Mouse (Mus musculus): ENCODE results near the gene Slc9c1. TPM values are rescaled to one million over a fixed set of nuclear protein-coding genes. Genes with fewer than 3 reads are reported as not detected.

Gene Slc9c1
- polyA plus RNA-seq, 1 experiment from 2014 or later = not detected

GRCm38 (mm10) chr16:45610267-45610666, 75.2 kb downstream of the Slc9c1 start, which contains the start of gene Gcsam:
Gene Gcsam (plus strand): TSS chr16:45610380.
- Histone ChIP-seq H3K4me2 (ENCODE audit: low read length) (no peak within 1 kb of the TSS), H3K9ac (ENCODE audit: low read length) (no peak within 1 kb of the TSS), H3K4me1 (replicated peaks; ENCODE audit: control insufficient read depth, insufficient read depth, low read length) (no peaks in the 10 kb centered on the region), H3K27ac (ENCODE audit: low read depth) (peak within 1 kb of the TSS; percentile 34; the same call in 1 of the 2 replicates), H3K27me3 (replicated peaks; ENCODE audit: control insufficient read depth, insufficient read depth, low read length) (no peaks in the 10 kb centered on the region), H3K4me3 (ENCODE audit: low read depth, low read length) (no peak within 1 kb of the TSS), H3K36me3 (ENCODE audit: control insufficient read depth, insufficient read depth, low read length) (no peaks in the 10 kb centered on the region), H3K9me3 (ENCODE audit: control insufficient read depth, low read length) (no peaks in the 10 kb centered on the region)
- DNase-seq (ENCODE audit: low spot score) (no peak), ATAC-seq (replicated peaks; ENCODE audit: low FRiP score, low TSS enrichment, low read depth) (no peak)
- WGBS = 60% methylated on average over 4 of the region's 4 CpGs

GRCm38 (mm10) chr16:45613247-45613646, 78.1 kb downstream of the Slc9c1 start:
- no peak overlapping the region for H3K27ac ChIP-seq (ENCODE audit: low read depth)
- no peaks in the 10 kb centered on the region for H3K4me1 ChIP-seq (replicated peaks; ENCODE audit: control insufficient read depth, insufficient read depth, low read length)
- DNase-seq (ENCODE audit: low spot score) = no peak
- H3K9ac ChIP-seq (ENCODE audit: low read length) = no peak overlapping the region
- H3K4me2 ChIP-seq (ENCODE audit: low read length) = no peak overlapping the region
- no peak overlapping the region for H3K4me3 ChIP-seq (ENCODE audit: low read depth, low read length)
- 55% methylated on average over 2 of the region's 2 CpGs for WGBS
- no peak for ATAC-seq (replicated peaks; ENCODE audit: low FRiP score, low TSS enrichment, low read depth)
- H3K27me3 ChIP-seq (replicated peaks; ENCODE audit: control insufficient read depth, insufficient read depth, low read length) = no peaks in the 10 kb centered on the region
- H3K9me3 ChIP-seq (ENCODE audit: control insufficient read depth, low read length) = no peaks in the 10 kb centered on the region
- H3K36me3 ChIP-seq (ENCODE audit: control insufficient read depth, insufficient read depth, low read length) = no peaks in the 10 kb centered on the region

- no peak for ATAC-seq (replicated peaks; ENCODE audit: low FRiP score, low TSS enrichment, low read depth)
- WGBS = 93% methylated on average over 1 of the region's 1 CpGs
- no peak overlapping the region for H3K9ac ChIP-seq (ENCODE audit: low read length)
- H3K4me1 ChIP-seq (replicated peaks; ENCODE audit: control insufficient read depth, insufficient read depth, low read length) = no peaks in the 10 kb centered on the region
- H3K27me3 ChIP-seq (replicated peaks; ENCODE audit: control insufficient read depth, insufficient read depth, low read length) = no peaks in the 10 kb centered on the region
- H3K36me3 ChIP-seq (ENCODE audit: control insufficient read depth, insufficient read depth, low read length) = no peaks in the 10 kb centered on the region
- no peak for DNase-seq (ENCODE audit: low spot score)
- H3K27ac ChIP-seq (ENCODE audit: low read depth) = no peak overlapping the region
- no peak overlapping the region for H3K4me3 ChIP-seq (ENCODE audit: low read depth, low read length)
- no peaks in the 10 kb centered on the region for H3K9me3 ChIP-seq (ENCODE audit: control insufficient read depth, low read length)
- H3K4me2 ChIP-seq (ENCODE audit: low read length) = no peak overlapping the region
These were observed 80.8 kb downstream of the Slc9c1 start for GRCm38 (mm10) chr16:45615944-45616343.

- Histone ChIP-seq H3K9ac (ENCODE audit: low read length) (no peak overlapping the region), H3K4me3 (ENCODE audit: low read depth, low read length) (no peak overlapping the region), H3K36me3 (ENCODE audit: control insufficient read depth, insufficient read depth, low read length) (no peaks in the 10 kb centered on the region), H3K27ac (ENCODE audit: low read depth) (no peak overlapping the region), H3K27me3 (replicated peaks; ENCODE audit: control insufficient read depth, insufficient read depth, low read length) (no peaks in the 10 kb centered on the region), H3K4me2 (ENCODE audit: low read length) (no peak overlapping the region), H3K9me3 (ENCODE audit: control insufficient read depth, low read length) (no peaks in the 10 kb centered on the region), H3K4me1 (replicated peaks; ENCODE audit: control insufficient read depth, insufficient read depth, low read length) (no peaks in the 10 kb centered on the region)
- DNase-seq (ENCODE audit: low spot score) (no peak), ATAC-seq (replicated peaks; ENCODE audit: low FRiP score, low TSS enrichment, low read depth) (no peak)
- WGBS = 54% methylated on average over 8 of the region's 8 CpGs
These were observed 84.8 kb downstream of the Slc9c1 start for GRCm38 (mm10) chr16:45619751-45620375.

GRCm38 (mm10) chr16:45623230-45623629, 88.1 kb downstream of the Slc9c1 start:
- 89% methylated on average over 4 of the region's 4 CpGs for WGBS
- no peak overlapping the region for H3K4me3 ChIP-seq (ENCODE audit: low read depth, low read length)
- H3K27ac ChIP-seq (ENCODE audit: low read depth) = no peak overlapping the region
- no peaks in the 10 kb centered on the region for H3K9me3 ChIP-seq (ENCODE audit: control insufficient read depth, low read length)
- no peak overlapping the region for H3K9ac ChIP-seq (ENCODE audit: low read length)
- H3K27me3 ChIP-seq (replicated peaks; ENCODE audit: control insufficient read depth, insufficient read depth, low read length) = no peaks in the 10 kb centered on the region
- H3K36me3 ChIP-seq (ENCODE audit: control insufficient read depth, insufficient read depth, low read length) = no peaks in the 10 kb centered on the region
- DNase-seq (ENCODE audit: low spot score) (no peak), ATAC-seq (replicated peaks; ENCODE audit: low FRiP score, low TSS enrichment, low read depth) (no peak)
- H3K4me2 ChIP-seq (ENCODE audit: low read length) = no peak overlapping the region
- no peaks in the 10 kb centered on the region; the same call in 1 of the 2 replicates for H3K4me1 ChIP-seq (replicated peaks; ENCODE audit: control insufficient read depth, insufficient read depth, low read length)

- no peak overlapping the region for H3K4me3 ChIP-seq (ENCODE audit: low read depth, low read length)
- ATAC-seq (replicated peaks; ENCODE audit: low FRiP score, low TSS enrichment, low read depth) (no peak), DNase-seq (ENCODE audit: low spot score) (no peak)
- H3K27me3 ChIP-seq (replicated peaks; ENCODE audit: control insufficient read depth, insufficient read depth, low read length) = no peaks in the 10 kb centered on the region
- WGBS = 74% methylated on average over 2 of the region's 2 CpGs
- H3K27ac ChIP-seq (ENCODE audit: low read depth) = no peak overlapping the region
- no peaks in the 10 kb centered on the region; the same call in 1 of the 2 replicates for H3K4me1 ChIP-seq (replicated peaks; ENCODE audit: control insufficient read depth, insufficient read depth, low read length)
- H3K36me3 ChIP-seq (ENCODE audit: control insufficient read depth, insufficient read depth, low read length) = no peaks in the 10 kb centered on the region
- H3K4me2 ChIP-seq (ENCODE audit: low read length) = no peak overlapping the region
- H3K9me3 ChIP-seq (ENCODE audit: control insufficient read depth, low read length) = no peaks in the 10 kb centered on the region
- no peak overlapping the region for H3K9ac ChIP-seq (ENCODE audit: low read length)
These were observed 89.7 kb downstream of the Slc9c1 start for GRCm38 (mm10) chr16:45624791-45625190.

GRCm38 (mm10) chr16:45625342-45625741, 90.2 kb downstream of the Slc9c1 start:
- WGBS = 80% methylated on average over 2 of the region's 2 CpGs
- no peak overlapping the region for H3K9ac ChIP-seq (ENCODE audit: low read length)
- H3K9me3 ChIP-seq (ENCODE audit: control insufficient read depth, low read length) = no peaks in the 10 kb centered on the region
- no peak overlapping the region for H3K27ac ChIP-seq (ENCODE audit: low read depth)
- H3K27me3 ChIP-seq (replicated peaks; ENCODE audit: control insufficient read depth, insufficient read depth, low read length) = no peaks in the 10 kb centered on the region
- H3K4me2 ChIP-seq (ENCODE audit: low read length) = no peak overlapping the region
- H3K4me1 ChIP-seq (replicated peaks; ENCODE audit: control insufficient read depth, insufficient read depth, low read length) = no peaks in the 10 kb centered on the region; the same call in 1 of the 2 replicates
- no peak overlapping the region for H3K4me3 ChIP-seq (ENCODE audit: low read depth, low read length)
- no peak for ATAC-seq (replicated peaks; ENCODE audit: low FRiP score, low TSS enrichment, low read depth)
- no peaks in the 10 kb centered on the region for H3K36me3 ChIP-seq (ENCODE audit: control insufficient read depth, insufficient read depth, low read length)
- no peak for DNase-seq (ENCODE audit: low spot score)

- no peak for DNase-seq (ENCODE audit: low spot score)
- Histone ChIP-seq H3K27ac (ENCODE audit: low read depth) (no peak overlapping the region), H3K4me1 (replicated peaks; ENCODE audit: control insufficient read depth, insufficient read depth, low read length) (no peaks in the 10 kb centered on the region; the same call in 1 of the 2 replicates), H3K9me3 (ENCODE audit: control insufficient read depth, low read length) (no peaks in the 10 kb centered on the region), H3K36me3 (ENCODE audit: control insufficient read depth, insufficient read depth, low read length) (no peaks in the 10 kb centered on the region), H3K9ac (ENCODE audit: low read length) (no peak overlapping the region), H3K27me3 (replicated peaks; ENCODE audit: control insufficient read depth, insufficient read depth, low read length) (no peaks in the 10 kb centered on the region), H3K4me2 (ENCODE audit: low read length) (no peak overlapping the region), H3K4me3 (ENCODE audit: low read depth, low read length) (no peak overlapping the region)
- 81% methylated on average over 8 of the region's 8 CpGs for WGBS
- no peak for ATAC-seq (replicated peaks; ENCODE audit: low FRiP score, low TSS enrichment, low read depth)
These were observed 94.5 kb downstream of the Slc9c1 start for GRCm38 (mm10) chr16:45629497-45630105.

All from intestine, embryonic 14.5 days (tissue).